Mouse (Mus musculus) spleen, adult 18-20 months (tissue): Measurements from ENCODE around the gene Rbm38.

Experiments used
- DNase-seq, 2 experiments: peaks; one replicate each; pipeline ENCODE4 v3.0.0; 2022; ENCODE audit warnings: mixed read lengths in 2 of 2

Gene Rbm38

GRCm38 (mm10) chr2:173017940-173018339 is 2.4 kb upstream of the Rbm38 start:
- DNase-seq = no peak

DNA sequence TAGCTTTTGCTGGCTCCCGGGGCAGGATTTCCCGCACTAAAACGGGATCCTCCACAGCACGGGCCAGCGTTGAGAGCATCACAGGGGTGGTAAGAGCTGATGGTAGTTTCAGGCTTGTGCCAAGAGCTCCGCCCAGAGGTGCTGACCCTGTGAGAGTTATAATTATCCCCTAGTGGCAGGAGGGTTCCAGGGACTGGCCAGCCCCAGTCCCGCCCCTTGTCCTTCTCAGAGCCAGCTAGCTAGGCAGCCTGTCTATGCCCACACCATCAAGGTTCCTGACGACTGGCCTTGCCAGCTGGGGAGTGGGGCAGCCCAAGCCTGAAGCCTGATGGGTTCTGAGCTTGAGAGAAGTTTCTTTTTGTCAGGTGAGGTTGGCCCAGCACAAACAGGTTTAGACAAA is 1.7 kb upstream of the Rbm38 start:
- DNase-seq = no peak

- DNase-seq = no peak
These were observed 976 bp upstream of the Rbm38 start for GRCm38 (mm10) chr2:173019322-173019721.

GRCm38 (mm10) chr2:173019790-173020189 is 508 bp upstream of the Rbm38 start:
- peak; percentile 92 to 96 for DNase-seq

GRCm38 (mm10) chr2:173021633-173022055 is 1.3 kb downstream of the Rbm38 start:
- peak; percentile 89 to 98 for DNase-seq

- peak; percentile 56 to 67 for DNase-seq
These were observed 1.9 kb downstream of the Rbm38 start for GRCm38 (mm10) chr2:173022056-173022681.

DNA sequence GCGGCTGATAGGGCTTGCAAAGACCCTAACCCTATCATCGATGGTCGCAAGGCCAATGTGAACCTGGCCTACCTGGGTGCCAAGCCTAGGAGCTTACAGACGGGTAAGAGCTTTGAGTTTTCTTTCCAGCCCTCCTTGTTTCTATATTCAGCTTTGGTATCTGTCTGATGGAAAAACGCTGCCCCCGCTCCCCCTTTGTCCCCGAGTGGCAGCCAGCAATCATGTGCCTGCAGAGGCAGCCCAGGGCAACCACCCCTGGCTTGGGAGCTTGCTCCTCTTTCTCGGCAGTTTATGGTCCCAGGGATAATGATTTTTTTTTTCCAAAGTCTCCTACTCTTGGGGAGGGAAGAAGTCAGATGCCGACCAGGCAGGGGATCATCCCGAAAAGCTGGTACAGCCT is 2.5 kb downstream of the Rbm38 start:
- no peak for DNase-seq

DNA sequence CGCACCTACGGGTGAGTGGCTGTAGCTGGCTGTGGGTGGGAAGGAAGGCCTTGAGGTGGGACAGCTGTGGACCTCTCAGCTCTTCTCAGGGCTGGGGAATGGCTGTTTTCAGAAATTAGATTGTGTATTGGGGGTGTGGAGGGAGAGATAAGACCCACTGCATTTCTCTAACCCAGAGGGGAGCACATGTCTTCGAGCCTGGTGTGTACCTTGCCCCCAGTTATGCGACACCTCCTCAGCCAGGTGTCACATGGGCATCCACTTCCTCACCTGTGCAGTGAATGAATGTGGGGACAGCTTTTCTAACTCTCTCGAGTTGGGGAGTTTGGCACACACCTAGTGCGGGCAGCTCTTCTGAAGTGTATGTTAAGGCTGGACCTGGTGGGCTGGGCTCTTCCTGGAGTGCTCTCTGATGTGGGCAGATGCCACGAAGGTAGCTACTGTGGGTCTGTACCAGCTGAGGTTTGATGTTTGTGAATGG is 3.1 kb downstream of the Rbm38 start:
- peak in 1 of 2 experiments; percentile 23 for DNase-seq

DNA sequence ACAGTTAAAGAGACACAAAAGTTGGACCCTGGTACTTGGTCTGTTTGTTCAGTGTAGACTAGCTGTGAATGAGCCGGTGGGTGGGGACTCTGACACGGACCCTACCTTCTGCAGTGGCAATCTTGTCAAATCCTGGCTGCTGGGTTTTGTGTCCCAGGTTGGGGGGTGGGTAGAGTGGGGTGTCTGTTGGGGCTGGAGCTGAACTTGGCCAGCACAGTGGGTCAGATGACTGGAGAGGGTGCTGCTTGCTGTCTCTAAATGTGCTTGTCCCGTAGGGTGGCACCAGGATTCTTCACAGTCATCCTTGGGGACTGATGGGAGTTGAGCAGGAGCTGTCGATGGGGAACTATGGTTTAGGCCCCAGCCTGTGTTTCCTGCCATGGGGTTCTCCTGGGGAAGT is 3.7 kb downstream of the Rbm38 start:
- peak in 1 of 2 experiments; percentile 16 for DNase-seq

GRCm38 (mm10) chr2:173024392-173024791 is 4.1 kb downstream of the Rbm38 start:
- peak in 1 of 2 experiments; percentile 23 for DNase-seq

DNA sequence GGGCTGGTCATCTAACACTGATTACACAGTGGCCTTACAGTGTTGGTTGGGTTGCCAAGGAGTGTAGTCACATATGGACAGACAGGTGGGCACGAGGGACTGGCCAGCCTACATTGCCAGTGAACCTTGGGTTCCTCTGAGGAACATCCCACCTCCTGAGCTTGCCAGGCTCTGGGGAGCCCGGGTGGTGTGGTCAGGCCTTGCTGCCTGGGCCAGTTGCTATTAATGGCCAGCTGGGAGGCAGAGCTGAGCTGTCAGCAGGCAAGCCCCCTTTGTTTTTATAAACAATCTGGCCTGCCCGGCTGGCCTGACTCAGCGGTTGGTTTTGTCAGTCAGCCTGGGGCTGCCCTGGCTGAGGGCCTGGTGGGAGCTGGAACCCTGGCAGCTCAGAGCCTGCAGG is 4.6 kb downstream of the Rbm38 start:
- DNase-seq = peak in 1 of 2 experiments; percentile 11

DNA sequence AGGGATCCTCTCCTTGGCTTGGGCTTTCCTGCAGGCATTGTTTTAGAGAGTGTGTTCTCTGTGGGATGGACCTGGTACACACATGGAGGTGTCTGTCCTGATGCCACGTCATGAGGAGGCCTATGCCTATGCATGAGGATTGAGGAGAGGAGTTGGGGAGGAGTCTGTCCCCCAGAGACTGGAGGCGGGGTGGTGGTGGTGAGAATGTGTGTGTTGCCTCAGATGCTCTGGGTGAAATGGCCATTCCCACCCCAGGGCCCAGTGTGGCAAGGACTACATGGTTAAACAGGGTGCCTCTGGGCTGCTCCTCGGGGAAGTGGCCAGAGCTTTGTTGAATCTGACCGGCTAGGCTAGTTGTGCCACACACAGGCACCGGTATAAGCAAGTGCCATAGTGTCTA is 6.0 kb downstream of the Rbm38 start:
- DNase-seq = no peak

- peak; percentile 58 to 76 for DNase-seq
These were observed 6.4 kb downstream of the Rbm38 start for GRCm38 (mm10) chr2:173026688-173027131.

DNA sequence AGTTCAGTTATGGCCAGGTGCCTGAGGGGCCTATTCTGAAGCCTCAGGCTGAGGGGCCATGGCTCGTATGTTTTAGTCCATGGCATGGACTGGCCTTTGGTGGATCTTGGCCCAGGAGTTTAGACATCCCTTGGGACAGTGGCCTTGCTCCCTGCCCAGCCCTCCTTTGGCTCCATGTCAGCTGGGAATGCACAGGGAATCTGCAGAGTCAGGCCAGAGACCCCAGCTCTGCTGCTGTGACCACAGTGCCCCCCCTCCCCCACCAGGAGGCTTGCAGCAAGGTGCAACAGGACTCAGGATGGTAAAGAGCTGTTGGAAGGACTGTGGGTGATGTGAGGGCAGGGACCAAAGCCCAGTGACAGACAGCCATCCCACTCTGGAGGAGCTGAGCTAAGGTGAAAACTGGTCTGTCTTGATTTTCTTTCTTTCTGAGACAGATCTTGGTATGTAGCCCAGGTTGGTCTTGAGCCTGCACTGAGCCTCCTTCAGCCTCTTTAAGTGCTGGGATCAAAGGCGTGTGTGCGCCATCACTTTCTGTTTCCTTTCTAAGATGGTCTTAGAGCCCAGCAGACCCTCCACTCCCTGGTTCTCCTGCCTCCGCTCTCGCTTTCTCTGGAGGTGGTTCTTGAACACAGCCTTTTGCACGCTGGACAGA is 7.0 kb downstream of the Rbm38 start:
- DNase-seq = peak in 1 of 2 experiments; percentile 32

GRCm38 (mm10) chr2:173027824-173028495 is 7.7 kb downstream of the Rbm38 start:
- peak in 1 of 2 experiments; percentile 30 for DNase-seq

- no peak for DNase-seq
These were observed 8.3 kb downstream of the Rbm38 start for GRCm38 (mm10) chr2:173028508-173029031.

GRCm38 (mm10) chr2:173030591-173031338 is 10.5 kb downstream of the Rbm38 start:
- peak in 1 of 2 experiments; percentile 9 for DNase-seq

DNA sequence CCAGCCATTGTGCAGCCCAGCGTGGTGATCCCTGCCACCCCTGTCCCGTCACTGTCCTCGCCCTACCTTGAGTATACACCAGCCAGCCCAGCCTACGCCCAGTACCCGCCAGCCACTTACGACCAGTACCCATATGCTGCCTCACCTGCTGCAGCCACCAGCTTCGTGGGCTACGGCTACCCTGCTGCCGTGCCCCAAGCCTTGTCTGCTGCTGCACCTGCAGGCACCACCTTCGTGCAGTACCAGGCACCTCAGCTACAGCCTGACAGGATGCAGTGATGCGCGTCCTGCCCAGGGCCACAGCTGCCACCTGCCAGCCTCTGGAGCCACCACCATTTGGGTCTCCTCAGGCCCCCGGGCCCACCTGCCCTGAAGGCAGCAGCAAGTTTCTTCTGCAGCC is 13.2 kb downstream of the Rbm38 start:
- no peak for DNase-seq

DNA sequence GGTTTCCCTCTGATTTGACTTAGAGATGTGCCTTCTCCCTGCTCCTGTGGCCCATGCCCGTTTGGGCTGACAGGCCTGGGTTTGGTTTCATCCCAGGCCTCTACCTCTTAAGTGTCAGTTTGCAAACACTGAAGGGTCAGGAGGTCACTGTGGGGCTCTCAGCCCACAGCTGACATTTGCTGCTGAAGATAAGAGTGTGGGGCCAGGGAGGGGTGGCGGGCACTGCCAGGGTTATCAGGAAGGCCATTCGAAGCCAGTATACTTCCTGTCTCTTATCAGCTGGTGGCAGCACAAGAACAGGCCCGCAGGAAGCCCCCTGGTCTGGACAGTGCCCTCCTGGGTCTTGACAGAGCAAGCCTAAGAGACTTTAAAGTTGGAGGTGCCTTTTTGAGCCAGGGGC is 14.7 kb downstream of the Rbm38 start:
- DNase-seq = no peak

- DNase-seq = no peak
These were observed 15.4 kb downstream of the Rbm38 start for GRCm38 (mm10) chr2:173035653-173036052.

DNA sequence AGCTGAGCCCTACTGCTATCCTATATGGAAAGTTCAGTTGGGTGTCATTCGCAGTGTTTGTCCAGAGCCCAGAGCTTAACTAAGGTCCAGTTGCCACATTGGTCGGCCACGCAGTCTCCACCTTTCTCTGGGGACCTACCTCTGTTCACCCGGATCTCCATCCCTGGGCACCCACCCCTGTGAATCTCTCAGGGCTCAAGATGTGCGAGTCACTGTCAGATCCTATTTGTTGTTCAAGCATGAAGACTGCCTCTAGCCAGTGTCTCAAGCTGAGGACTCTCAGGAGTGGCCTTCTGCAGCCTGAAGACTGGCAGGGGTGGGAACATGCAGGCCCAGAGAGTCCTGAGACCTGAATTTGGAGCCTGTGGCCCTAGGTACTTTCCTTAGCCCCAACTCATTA is 15.8 kb downstream of the Rbm38 start:
- DNase-seq = no peak

DNA sequence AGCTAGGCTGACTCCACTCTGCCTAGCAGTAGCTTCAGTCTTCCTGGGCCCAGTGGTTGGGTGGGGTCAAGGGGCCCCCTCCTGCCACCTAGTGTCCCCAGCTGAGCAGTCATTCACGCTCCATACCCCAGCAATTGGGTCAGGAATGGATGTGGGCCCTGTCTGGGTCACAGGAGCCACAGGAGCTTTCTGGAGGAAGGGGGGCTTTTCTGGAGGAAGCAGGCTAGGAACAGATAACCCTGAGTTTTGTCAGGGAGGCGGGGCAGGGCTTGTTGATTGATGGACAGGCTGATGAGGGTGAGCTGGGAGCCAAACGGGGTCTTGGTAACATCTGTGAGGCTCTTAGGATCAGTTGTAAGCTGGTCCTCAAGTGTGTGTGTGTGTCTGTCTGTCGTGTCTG is 16.3 kb downstream of the Rbm38 start:
- DNase-seq = no peak

- no peak for DNase-seq
These were observed 17.0 kb downstream of the Rbm38 start for GRCm38 (mm10) chr2:173037347-173037746.
